Mouse (Mus musculus) brown adipose tissue, adult 24 weeks (tissue): ENCODE measurements around the gene Hsd11b2. TPM values are rescaled to one million over a fixed set of nuclear protein-coding genes. Genes with fewer than 3 reads are reported as not detected.
A peak's percentile ranks its signal among the peaks of the same experiment; 100 is the strongest.

Experiments
- H3K27ac ChIP-seq: fragments of 200-500 bp; replicated peaks from 2 replicates; pipeline ENCODE4 v1.5.1; 2012; ENCODE audit warnings: low read depth, mild to moderate bottlenecking, low read length
- H3K4me1 ChIP-seq: fragments of 200-500 bp; 2 replicates; pipeline ENCODE4 v1.6.1; 2012; ENCODE audit warnings: low read length, mixed read lengths; ENCODE audit not compliant: control insufficient read depth, insufficient read depth, insufficient read length
- H3K4me3 ChIP-seq: fragments of 200-500 bp; 2 replicates; pipeline ENCODE4 v1.5.1; 2012; ENCODE audit warnings: low read depth, mild to moderate bottlenecking, low read length, moderate library complexity; ENCODE audit not compliant: insufficient read depth
- polyA plus RNA-seq: library from polyadenylated mRNA; stranded (reverse); fragments of >200 nt; gene quantifications from 2 replicates; pipeline ENCODE4 v1.2.4, GENCODE M21; 2012; ENCODE audit not compliant: missing spikeins, insufficient read depth, insufficient read length

Hsd11b2 gene
- polyA plus RNA-seq, 1 experiment, result not detected

DNA sequence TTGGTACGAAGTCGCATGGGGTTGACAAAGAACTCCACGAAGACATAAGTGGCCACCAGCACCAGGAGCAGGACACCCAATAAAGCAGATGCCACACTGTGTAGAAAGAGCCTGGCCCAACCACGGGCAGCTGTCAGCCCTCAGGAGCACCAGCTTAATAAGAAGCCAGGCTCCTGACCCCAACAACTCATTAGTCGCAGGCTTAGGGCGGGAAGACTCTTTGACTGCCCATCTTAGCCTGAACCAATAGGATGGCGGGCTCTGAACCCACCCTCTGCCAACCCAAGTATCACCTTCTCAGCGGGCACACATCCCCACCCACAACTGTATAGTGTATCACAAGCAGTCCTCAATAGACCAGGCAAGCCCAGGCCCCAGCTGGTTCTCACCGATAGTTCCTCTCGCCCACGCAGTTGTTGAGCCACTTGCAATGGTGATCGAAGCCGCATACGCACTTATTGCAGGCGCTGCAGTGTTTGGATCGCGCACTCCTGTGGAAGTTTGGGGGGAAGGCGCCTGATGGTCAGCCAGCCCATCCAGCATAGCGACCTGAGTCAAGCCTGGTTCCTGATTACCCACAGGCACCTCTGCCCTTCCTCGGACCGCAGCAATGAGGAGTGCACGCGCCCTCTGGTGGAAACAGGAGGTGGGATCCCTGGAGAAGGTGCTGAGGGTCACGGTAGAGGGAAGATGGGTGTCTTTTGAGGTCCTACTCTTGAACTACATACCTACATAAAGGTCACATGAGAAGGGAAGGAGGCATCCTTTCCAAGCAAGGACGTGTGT lies 41.7 kb upstream of the Hsd11b2 start:
- Histone ChIP-seq H3K4me1 (peaks cover 18% of the 10 kb centered on the region), H3K4me3 (no peak overlapping the region), H3K27ac (no peak overlapping the region)

GRCm38 (mm10) chr8:105477792-105478191 lies 40.8 kb upstream of the Hsd11b2 start:
- no peak overlapping the region for H3K27ac ChIP-seq
- H3K4me1 ChIP-seq, result peaks cover 18% of the 10 kb centered on the region
- no peak overlapping the region for H3K4me3 ChIP-seq

DNA sequence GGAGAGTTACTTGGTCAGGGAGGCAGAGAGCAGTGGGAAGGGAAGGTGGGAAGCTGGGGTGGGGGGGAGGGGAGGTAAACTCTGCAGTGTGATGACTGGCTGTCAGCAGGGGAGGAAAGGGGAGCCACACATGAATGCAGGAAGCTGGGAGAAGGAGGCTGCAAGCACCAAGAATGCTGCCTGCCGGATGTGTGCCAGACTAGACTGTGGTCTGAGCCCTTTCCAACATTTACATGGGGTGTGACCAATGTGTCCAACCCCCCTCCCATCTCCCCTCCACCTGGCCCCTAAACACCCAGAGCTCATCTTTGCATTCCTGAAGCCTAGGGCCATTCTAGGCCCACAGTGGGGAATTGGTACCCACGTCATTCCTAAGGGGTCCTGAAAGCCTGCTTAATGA lies 37.5 kb upstream of the Hsd11b2 start:
- Histone ChIP-seq H3K4me1 (peaks cover 8% of the 10 kb centered on the region; the same call in 1 of the 2 replicates), H3K4me3 (no peak overlapping the region), H3K27ac (no peak overlapping the region)

- peaks cover 8% of the 10 kb centered on the region; the same call in 1 of the 2 replicates for H3K4me1 ChIP-seq
- no peak overlapping the region for H3K4me3 ChIP-seq
- H3K27ac ChIP-seq, result no peak overlapping the region
These were observed 37.1 kb upstream of the Hsd11b2 start for GRCm38 (mm10) chr8:105481453-105481852.

DNA sequence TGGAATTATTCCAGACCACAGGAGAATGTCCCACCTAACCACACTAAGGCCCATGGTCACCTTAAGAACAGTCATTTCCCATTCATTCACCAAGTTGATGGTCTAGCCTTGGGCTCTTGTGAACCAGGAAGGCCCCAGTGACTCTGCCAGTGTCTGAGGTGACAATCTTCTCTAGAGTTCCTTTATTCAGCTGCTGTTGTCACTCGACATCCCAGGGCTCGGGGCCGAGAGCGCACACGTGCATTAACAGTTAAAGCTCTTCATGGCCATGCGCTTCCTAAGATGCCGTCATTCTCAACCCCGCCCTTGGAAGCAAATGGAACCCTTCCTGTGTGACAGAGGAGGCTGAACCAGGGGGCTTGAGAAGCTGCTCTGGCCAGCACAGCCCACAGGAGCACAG lies 36.4 kb upstream of the Hsd11b2 start:
- H3K4me3 ChIP-seq, result no peak overlapping the region
- H3K4me1 ChIP-seq, result peaks cover 8% of the 10 kb centered on the region; the same call in 1 of the 2 replicates
- H3K27ac ChIP-seq, result no peak overlapping the region

DNA sequence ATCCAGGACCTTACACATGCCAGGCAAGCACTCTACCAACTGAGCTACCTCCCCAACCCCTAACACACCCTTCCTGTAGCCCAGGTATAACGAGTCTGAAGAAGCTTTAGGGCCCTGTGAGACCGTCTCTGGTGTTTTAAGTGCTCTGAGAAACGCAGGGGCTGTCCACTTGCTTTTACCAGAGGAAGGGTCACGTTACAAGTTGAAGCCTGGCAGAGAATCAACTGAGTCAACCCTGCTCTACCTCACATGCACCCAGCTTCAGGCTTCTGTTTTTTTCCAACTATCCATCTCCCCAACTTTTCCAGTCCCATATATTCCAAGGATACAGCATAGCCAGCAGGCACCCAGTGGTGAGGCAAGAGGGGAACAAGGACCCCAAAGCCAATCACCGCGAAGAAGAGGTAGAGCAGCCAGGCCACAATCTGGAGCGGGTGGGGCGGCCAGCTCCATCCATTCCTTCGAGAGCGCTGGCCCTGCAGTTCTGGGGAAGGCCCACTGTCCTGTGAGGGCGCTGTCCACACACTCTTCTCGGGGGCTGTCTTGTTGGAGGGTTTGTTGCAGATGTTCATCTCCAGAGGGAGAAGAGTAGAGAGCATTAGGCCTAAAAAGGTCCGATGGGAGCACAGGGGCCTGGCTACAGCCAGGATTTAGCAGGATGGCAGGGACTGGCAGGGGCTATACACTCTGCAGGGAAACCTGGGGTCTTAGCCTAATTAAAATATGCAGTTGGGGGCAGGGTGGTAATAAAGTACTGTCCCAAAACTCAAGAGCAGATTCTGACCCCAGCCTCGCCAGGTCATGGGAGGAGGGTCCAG lies 35.1 kb upstream of the Hsd11b2 start:
- Histone ChIP-seq H3K4me3 (no peak overlapping the region), H3K4me1 (peaks cover 8% of the 10 kb centered on the region; the same call in 1 of the 2 replicates), H3K27ac (no peak overlapping the region; the same call in 1 of the 2 replicates)

DNA sequence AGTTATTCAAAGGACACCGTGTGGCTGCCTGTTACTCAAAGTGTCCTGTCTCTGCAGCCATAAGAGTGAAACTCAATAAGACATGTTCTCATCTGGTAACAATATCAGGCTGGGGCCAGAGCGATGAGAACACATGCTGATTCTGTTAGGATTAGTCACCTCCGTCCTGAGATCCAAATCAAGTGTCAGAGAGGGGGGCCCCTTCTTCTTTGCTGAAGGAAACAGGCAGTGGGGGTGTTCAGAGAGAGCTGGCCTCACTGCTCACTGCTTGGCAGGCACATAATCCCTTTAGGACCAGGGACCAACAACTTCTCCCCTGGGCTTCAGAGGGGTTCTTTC lies 34.6 kb upstream of the Hsd11b2 start:
- Histone ChIP-seq H3K4me1 (peaks cover 8% of the 10 kb centered on the region; the same call in 1 of the 2 replicates), H3K4me3 (no peak overlapping the region), H3K27ac (peak overlapping the region; percentile 81)

DNA sequence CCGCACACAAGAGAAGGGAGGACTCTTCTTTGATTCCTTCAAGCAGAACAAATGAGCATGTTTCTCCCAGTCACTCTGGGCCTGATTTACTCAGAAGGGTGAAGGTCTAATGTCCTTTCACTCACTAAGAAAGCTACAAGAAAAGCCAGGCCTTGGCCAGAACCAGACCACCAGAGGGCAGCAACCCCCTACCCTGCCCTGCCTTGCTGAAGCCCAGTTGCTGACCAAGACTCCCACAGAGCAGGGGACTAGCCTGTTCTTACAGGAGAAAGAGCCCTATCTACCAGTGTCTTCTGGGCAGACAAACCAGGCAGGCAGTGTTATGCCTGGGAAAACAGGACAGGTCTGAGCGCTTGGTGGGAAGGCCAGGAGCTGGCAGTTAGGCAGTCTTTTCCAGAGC lies 34.2 kb upstream of the Hsd11b2 start:
- H3K27ac ChIP-seq, result peak overlapping the region; percentile 81
- no peak overlapping the region for H3K4me3 ChIP-seq
- peaks cover 8% of the 10 kb centered on the region; the same call in 1 of the 2 replicates for H3K4me1 ChIP-seq

DNA sequence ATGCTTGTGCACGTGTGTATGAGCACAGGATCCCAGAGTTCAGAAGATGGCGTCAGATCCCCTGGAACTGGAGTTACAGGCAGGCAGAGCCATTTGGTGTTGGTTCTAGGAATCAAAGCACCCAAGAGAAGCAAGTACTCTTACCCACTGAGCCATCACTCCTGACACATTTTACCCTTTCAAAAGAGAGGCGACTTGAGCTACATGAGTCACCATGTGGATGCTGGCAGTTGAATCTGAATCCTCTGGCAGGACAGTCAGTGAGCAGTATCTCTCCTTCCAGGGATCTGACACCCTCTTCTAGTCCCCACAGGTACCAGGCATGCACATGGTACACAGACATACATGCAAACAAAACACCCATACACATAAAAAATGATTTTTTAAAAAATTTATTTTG lies 30.5 kb upstream of the Hsd11b2 start:
- no peak overlapping the region for H3K27ac ChIP-seq

GRCm38 (mm10) chr8:105489281-105489680 lies 29.3 kb upstream of the Hsd11b2 start:
- Histone ChIP-seq H3K4me3 (no peak overlapping the region), H3K27ac (no peak overlapping the region), H3K4me1 (no peaks in the 10 kb centered on the region)

More for the DNA sequence above, 30.5 kb upstream of the Hsd11b2 start:
- Histone ChIP-seq H3K4me1 (peaks cover 7% of the 10 kb centered on the region; the same call in 1 of the 2 replicates), H3K4me3 (no peak overlapping the region)

DNA sequence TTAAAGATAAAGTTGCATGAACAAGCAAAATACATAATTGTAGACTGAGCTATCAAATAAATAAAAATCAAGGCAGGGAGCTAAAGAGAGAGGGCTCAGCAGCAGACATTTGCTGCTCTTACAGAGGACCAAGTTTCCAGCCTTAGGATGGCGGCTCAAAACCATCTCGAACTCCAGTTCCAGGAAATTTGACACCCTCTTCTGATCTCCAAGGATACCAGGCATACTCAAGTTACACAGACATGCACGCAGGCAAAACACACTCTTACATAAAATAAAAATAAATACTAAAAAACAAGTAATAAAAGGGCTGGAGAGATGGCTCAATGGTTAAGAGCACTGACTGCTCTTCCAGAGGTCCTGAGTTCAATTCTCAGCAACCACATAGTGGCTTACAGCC lies 25.1 kb upstream of the Hsd11b2 start:
- no peak overlapping the region for H3K4me3 ChIP-seq

GRCm38 (mm10) chr8:105494566-105494965 lies 24.0 kb upstream of the Hsd11b2 start:
- peaks cover 7% of the 10 kb centered on the region; the same call in 1 of the 2 replicates for H3K4me1 ChIP-seq
- no peak overlapping the region for H3K27ac ChIP-seq
- no peak overlapping the region for H3K4me3 ChIP-seq

More for the DNA sequence above, 25.1 kb upstream of the Hsd11b2 start:
- no peak overlapping the region for H3K27ac ChIP-seq
- H3K4me1 ChIP-seq, result peaks cover 7% of the 10 kb centered on the region; the same call in 1 of the 2 replicates

DNA sequence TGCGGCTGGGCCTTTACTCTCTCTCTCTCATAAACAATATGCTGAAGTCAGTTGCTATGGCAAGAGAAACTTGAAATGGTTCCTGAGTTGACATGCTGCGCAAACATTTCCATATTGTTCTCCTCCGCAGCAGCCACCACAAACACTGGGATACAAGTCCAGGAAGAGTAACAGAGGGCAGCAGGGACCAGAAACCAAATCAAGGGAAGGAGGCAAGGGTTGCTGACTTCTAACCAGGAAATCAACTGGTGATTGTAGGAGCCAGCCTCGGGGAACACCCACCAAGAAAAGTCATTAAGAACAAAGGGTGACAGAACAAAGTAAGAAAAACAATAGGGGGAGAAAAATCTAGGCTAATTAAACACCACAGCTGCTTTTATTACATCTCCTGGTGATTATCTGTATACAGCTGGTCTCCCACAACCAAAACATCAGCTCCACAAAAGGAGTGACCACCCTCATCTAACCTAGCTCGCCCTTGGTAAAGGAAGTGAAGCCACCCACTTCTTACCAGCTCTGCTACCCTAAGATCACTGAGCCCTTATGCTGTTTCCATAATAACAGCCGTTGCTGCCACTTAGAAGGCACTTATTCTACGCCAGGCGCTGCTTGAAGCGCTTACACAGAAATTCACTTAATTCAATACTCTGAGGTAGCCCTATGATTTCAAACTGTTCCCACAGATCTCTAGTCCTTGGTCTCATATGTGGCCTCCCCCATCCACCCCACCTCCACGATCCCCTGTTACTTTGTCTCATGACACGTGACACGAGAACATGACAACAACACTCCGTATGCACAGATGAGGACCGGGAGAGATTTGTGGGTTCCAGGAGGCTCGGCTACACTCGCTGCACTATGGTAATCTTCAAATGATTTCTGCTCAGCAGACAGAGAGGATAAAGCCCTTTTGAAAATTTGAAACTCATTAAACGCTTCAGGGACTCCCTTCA lies 22.9 kb upstream of the Hsd11b2 start:
- H3K4me1 ChIP-seq, result peaks cover 7% of the 10 kb centered on the region; the same call in 1 of the 2 replicates
- H3K4me3 ChIP-seq, result peak overlapping the region; percentile 93
- peak overlapping the region; percentile 71 for H3K27ac ChIP-seq

DNA sequence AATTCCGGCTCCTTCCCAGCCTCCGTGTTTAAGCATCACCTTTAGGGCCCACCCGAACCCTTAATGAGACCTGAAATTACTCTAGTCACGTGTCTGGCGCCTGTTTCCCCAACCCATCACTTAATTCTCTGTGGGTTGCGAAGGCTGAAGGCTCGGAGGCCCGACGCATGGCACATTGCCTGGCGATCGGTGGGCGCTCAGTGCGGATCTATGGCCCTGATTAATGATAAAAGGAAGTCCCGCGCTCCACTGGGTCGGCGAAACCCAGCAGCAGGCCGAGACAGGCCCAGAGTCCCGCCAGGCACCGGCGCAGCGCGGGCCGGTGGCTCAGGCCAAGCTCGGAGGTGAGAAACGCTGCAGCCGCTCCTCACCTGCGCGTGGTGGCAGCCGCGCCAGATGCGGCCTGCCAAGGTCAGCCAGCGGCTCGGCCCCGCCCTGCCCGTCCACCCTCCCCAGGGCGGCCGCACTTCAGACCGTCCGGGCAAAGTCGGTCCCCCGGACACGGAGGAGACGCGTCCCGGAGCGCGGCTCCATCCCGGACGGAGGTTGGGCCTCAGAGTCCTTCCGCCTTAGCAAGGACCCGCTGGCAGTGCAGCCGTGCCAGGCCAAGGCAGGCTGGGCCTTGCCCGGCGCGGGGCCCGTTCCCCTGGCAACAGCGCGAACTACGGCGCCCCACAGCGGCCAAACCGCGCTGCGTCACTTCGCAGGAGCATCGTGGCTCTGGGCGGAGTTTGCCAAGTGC lies 21.9 kb upstream of the Hsd11b2 start, which contains the start of gene Zdhhc1:
Gene Zdhhc1, minus strand, starts transcription at position 464 of the 742 bp plus-strand sequence.
- peak within 1 kb of the TSS; percentile 71 for H3K27ac ChIP-seq
- H3K4me3 ChIP-seq, result peak within 1 kb of the TSS; percentile 93
- peaks cover 7% of the 10 kb centered on the region; the same call in 1 of the 2 replicates for H3K4me1 ChIP-seq
